Mouse (Mus musculus): ENCODE data around the gene Wdr48. TPM values are rescaled to one million over a fixed set of nuclear protein-coding genes. Genes with fewer than 3 reads are reported as not detected.

The Wdr48 gene
- 38.2 and 42.4 TPM in 2 replicates for polyA plus RNA-seq (2012; rRNA removed)

DNA sequence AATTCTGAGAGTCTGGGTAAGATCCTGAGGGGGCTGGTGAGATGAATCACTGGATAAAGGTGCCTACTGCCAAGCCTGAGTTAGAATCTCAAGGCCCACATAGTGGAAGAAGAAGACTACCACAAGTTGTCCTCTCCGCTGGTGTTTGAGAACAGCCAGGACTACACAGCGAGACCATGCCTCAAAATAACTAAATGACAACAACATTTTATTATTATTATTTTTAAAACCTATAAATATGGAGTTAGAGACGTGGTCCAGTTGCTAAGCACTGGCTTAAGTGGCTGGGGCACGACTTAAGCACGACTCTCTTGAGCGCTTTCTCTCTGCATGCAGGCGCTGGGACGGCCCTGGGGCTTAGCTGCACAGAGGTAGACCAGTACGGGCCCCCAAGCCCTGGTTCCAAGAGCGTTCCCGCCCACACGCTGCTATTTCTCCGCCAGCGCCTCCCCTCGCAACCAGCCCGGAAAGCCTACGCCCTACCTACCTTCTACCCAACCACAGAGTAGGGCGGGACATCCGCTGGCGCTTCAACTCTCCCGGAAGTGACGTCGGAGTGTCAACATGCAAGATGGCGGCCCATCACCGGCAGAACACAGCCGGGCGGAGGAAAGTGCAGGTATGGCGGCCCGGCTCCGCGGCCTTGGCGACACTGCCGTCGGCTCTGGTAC lies at the start of gene Wdr48:
Gene Wdr48, plus strand, starts transcription at position 540 of the 671 bp plus-strand sequence.
- peak; percentile 70 for DNase-seq (ENCODE audit: low read depth)

DNA sequence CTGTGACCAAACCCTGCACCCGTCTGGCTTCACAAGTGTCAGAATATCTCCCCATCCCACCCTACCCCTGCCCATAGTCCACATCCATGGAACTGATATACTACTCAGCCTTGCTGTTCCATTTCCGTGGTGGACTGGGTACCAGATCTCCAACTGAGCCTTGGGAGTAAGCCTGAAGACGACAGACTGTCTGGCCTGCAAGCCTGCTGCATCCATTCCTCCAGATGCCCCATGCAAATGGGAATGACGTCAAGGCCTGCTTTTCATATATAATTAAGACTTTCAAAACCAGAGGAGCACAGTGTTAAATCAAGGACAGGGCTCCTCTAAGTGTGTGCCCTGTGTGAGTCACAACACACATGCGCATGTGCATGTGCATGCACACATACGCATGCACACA lies 47.5 kb upstream of the Wdr48 start:
- DNase-seq (ENCODE audit: low read depth) = no peak

DNA sequence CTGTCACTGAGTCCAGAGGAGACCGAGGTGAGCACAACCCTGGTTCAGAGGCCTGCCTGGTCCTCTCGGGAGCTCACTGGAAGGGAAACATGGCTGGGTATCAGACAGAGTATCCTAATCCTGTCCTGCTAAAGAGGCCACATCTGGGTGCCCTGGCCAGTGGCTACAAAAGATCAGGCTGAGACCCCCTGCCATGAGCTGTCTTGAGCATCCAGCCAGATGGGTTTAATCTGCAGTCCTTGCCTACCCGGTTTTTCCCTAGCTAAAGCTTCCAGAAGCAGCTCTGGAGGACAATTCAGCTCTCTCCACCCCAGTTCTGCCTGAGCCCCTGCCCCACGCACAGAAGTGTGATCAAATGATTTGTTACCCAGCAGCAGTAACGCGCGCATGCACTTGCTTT lies 46.0 kb upstream of the Wdr48 start:
- no peak for DNase-seq (ENCODE audit: low read depth)

DNA sequence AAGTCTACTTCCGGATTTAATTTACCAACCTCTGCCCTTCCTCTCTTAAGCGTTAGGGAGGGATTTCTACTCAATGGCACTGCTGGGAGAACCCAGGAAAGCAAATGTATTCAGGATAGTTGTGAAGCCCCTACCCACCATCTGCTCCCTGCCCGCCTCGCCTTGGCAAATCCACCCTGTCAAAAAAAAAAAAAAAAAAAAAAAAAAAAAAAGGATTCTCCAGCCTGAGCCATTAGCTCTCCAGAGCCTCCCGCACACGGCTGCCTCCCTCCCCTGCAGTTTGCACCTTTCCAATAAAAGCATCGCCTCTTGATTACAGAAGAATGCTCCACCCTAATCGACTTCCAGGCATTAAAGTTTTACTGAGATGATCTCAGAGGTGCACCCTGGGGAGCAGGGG lies 45.5 kb upstream of the Wdr48 start:
- DNase-seq (ENCODE audit: low read depth) = no peak

DNA sequence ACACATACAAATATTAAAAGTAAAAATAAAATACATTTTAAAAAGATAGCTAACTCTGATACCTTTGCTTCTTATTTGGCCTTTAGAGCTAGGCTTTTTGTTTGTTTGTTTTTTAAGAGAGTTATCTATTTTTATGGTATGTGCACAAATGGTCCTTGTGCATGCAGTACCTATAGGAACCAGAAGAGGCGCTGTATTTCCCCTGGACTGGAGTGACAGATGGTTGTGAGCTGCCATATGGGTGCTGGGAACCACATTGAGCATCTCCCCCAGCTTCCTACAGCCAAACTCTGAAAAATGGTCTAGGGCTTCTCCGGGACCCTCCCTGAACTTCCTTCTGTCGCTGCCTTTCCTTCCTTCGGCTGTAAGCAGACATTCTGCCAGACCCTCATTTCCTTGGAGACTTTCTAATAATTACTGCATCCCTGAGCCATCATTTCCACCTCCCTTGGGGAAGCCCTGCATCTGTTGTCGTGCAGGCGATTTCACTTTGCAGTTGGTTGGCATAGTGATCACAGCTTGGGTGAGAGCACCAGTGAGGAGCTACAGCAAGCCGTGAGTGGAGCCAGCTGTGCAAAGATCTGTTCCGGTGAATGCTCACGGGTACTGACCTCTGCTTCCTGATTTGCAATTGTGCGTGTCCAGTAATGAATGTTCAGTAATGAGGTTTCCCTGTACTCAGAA lies 42.2 kb upstream of the Wdr48 start:
- DNase-seq (ENCODE audit: low read depth) = no peak

DNA sequence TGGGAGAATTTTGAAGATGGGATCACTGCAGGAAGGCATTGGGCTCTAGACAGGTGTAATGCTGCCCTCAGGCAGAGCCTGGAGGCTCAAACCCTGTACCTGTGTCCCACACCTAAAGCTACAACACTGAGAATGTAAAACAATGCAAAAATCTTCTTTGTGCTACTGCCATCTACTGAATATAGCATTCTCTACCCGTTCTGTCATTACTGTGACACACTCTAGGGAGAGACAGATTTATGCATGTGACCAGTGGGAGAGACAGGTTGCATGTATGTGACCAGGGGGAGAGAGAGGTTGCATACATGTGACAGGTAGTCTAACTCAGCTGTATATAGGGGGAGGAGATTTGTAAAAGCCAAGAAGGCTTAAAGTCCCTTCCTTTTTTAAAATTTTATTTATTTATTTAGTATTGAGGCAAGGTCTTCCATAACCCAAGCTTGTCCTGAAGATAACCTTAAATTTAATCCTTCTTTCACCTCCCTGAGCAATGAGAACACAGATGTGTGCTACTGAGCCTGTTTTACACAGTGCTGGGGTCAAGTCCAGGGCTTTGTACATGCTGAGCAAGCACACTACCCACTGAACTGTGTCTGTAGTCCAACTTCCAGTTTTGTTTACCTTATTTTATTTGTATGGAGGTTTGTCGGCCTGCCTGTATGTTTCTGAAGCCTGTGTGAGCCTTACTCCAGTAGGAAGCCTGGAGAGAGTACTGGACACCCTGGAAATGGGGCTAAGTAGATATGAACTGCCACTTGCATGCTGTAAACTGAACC lies 41.4 kb upstream of the Wdr48 start:
- no peak for DNase-seq (ENCODE audit: low read depth)

DNA sequence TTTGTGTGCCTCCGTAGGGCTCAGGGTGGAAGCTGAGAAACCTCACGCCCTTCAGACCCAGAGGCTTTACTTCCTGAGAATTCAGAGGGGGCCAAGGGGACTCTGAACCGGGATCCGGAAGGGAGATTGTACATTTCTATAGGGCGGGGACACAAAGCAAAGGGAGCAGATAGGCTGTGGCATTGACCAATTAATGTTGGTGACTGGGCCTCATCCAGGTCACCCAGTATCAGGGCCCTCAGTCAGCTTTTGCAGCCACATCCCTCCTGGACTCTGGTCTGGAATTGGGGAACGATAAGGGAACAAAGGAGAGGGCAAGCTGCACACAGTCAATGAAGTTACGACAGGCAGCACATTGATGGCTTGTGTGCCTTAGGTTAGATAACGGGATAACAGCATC lies 40.5 kb upstream of the Wdr48 start:
- DNase-seq (ENCODE audit: low read depth) = no peak

DNA sequence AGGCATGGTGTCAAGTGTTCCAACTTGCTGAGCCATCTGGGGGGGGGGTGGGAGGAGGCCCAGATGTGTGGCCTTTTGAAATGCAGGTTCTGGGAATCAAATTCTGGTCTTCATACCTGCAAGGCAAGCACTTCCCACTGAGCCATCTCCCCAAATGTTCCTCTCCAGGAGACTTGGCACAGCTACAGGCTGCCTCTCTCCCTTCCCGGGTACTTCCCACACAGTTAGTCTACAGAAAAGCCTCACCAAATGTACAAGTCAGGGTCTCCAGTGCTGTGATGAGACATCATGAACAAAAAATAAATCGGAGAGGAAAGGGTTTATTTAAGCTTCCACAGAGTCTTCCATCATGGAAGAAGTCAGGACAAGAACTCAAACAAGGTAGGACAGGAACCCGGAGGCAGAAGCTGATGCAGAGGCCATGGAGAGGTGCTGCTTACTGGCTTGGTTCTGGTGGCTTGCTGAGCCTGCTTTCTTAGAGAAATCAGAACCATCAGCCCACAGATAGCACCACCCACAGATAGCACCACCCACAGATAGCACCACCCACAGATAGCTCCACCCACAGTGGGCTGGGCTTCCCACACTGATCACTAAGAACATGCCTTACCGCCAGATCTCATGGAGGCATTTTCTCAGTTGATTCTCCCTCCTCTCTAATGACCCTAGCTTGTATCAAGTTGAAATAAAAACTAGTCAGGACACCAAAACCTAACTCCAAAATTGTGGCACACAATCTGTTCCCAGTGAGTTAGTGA lies 7.4 kb upstream of the Wdr48 start:
- no peak for DNase-seq (ENCODE audit: low read depth)

DNA sequence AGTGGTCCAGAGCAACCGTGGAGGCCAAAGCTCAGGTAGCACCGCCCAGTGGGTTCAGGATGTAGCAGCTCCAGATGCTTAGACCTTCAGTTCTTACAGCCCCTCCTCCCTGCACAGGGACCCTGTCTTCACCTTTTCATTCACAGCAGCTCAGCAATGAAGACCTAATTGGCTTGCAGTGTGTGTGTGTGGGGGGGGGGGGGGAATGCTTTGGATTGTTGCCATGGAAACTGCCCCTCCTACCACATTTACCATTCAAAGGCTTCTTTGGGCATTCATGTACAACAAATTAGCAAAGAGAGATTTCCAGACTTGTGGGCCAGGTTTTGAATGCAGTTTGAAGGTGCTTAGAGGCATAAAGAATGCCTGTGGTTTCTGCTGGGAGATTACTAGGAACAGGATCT lies 5.8 kb upstream of the Wdr48 start:
- DNase-seq (ENCODE audit: low read depth) = no peak

DNA sequence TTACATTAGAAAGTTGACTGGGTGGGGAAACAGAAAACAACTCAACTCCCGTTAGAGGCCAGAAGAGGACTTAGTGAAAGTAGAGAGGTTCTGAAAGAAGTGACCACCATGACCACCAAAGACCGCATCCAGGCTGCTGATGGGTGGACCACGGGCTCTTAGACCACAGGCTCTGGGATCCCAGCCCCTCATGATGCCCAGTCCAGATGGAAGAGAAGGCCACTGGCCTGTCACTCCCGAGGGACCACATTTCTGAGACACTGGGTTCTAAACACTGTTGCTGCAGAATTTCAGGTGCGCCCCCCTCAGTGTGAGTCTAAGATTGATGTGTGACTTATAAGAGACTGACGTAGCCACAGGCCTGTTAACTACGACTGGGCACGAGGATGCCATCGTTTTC lies 5.2 kb upstream of the Wdr48 start:
- DNase-seq (ENCODE audit: low read depth) = no peak

DNA sequence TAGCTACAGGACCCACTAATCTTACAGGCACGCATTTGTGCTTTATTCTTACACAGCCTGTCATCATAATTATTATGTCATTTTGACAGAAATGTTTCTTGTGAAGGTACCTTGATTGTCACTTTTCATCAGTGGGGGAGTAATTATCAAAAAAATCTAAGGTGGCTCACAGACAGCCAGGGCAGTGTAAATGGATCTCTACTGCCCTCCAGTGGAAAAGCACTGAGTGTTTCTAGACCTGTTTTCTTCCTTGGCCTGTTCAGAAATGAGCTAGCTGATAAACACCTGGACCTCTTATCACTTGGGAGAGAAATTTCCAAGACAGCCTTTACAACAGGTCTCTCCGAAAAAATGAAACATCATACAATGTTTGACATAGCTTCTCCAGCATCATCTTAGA lies 4.0 kb upstream of the Wdr48 start:
- no peak for DNase-seq (ENCODE audit: low read depth)

DNA sequence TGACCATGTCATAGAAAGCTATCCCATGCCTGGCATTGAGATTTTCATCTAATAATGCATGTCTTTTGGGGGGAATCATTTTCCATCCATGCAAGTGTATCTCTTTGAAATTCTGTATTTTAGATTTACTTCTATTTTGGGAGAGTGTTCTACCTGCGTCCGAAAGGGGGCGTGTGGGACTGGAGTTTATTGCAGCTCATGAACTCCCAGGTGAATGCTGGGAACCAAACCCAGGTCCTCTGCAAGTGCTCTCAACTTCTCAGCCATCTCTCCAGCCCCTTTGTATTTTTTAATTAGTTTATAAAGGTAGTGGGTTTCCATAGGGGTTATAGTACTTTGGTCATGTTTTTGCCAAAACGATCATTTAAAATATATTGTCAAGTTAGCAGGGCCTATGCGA lies 797 bp upstream of the Wdr48 start:
- no peak for DNase-seq (ENCODE audit: low read depth)

DNA sequence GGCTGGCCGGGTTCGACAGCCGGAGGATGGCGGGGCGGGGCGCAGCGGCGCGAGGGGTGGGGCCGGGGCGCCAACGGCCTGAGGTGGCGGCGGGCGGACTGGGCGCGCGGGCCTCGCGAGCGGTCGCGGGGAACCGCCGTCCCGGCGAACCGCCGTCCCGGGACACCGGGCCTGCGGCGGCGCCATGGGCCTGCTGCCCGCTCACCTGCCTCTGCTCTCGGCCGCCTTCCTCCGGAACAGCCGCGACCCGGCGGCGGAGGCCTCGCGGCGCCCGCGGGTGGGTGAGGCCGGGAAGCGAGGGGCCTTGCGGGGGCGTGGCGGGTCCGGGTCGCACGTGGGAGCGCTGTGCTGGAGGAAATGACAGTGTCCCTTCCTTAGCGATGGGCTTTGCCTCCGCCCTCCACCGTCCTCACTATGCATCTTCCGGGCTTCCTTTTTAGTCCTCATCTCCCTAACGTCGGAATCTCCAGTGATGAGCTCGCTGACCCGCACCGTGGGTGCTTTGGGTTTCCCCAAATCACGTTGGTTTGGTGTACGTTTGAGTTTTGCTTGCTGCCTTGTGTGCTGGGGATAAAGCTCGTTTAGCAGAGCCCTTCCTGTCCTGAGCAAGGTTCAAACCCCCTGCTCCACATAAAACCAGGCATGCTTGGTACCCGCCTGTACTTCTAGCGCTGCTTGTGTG lies 503 bp downstream of the Wdr48 start:
- DNase-seq (ENCODE audit: low read depth) = no peak

DNA sequence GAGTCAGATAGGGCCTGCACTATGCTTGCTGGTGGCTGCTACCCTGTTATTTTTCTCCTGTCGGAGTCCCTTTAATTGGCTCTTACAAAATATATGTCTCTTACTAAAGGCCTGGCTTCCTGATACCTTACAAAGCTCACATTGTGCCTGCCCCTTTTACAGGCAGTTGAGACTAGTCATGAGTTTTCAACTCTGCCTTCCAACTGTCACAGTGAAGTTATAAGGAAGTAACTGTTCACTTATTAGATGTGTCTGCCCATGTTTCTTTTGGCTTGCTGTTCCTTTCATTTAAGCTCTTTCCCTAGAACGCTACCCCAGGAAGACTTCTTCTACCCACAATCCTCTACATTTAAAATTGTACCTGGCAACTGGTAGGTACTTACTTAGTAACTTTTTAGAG lies 4.8 kb downstream of the Wdr48 start:
- DNase-seq (ENCODE audit: low read depth) = peak; percentile 9

DNA sequence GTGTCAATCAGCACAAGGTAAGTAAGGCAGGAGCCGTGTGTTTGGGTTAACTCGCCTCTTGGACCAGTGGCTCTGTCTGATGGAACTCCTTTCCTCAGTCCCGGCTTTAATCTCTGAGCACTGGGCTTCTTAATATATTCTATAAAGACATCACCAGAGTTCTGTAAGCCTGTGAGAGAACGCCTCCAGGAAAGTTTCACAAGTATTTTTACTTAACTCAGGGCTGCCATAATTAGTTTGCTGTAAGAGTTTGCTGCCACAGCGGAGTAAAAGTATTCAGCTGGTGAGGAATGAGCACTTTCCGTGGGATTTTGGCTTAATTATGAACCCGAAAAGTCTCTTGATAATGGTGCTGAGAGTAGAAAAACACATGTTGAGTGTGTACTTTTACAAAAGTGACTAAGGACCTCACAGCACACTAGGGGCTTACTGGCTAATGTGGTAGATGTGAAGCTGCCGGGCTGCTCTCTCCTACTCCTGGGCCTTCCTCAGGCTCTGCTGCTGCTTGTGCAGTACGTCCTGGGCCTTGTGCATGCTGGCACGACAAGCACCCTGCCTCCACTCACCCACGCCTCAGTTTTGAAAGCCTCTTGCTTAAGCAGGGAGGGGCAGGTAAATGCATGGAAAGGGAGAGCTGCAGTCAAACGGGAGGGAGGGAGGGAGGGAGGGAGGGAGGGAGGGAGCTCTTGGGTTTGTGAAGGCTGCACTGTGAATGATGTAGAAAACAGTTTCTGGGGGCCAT lies 7.9 kb downstream of the Wdr48 start:
- DNase-seq (ENCODE audit: low read depth) = peak; percentile 26

DNA sequence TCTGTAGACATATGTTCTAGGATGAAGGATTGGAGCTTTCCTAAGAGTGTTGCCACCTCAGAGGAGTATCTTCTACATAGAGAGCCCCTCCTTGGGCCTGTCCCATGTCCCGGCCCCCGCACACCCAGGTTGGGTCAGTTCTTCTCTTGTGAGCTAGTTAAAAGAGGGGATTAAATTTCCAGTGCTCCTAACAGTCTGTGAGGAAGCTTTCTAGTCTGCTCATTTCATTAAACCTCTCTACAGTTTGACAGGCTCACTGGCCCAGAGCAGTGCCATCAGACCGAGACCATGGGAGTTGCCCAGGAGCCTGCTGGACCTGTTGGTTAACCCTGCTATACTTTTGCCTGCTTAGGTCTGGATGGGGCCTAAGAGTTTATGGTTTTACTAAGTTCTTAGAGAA lies 14.0 kb downstream of the Wdr48 start:
- DNase-seq (ENCODE audit: low read depth) = no peak

DNA sequence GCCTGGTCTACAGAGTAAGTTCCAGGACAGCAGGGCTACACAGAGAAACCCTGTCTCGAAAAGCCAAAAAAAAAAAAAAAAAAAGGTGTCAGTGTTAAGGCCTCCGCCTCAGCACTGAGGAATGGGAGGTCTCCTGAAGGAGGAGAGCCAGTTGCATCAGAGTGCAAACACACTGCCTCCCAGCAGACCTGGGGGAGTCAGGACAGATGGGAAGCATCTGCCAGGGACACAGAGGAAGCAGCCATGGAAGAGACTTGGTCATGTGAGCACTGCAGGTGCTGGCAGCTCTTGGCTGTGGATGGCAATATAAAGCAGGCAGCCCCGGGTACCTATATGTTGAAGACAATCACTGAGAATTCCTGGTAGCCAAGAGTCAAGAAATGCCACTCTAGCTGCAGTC lies 15.3 kb downstream of the Wdr48 start:
- no peak for DNase-seq (ENCODE audit: low read depth)

DNA sequence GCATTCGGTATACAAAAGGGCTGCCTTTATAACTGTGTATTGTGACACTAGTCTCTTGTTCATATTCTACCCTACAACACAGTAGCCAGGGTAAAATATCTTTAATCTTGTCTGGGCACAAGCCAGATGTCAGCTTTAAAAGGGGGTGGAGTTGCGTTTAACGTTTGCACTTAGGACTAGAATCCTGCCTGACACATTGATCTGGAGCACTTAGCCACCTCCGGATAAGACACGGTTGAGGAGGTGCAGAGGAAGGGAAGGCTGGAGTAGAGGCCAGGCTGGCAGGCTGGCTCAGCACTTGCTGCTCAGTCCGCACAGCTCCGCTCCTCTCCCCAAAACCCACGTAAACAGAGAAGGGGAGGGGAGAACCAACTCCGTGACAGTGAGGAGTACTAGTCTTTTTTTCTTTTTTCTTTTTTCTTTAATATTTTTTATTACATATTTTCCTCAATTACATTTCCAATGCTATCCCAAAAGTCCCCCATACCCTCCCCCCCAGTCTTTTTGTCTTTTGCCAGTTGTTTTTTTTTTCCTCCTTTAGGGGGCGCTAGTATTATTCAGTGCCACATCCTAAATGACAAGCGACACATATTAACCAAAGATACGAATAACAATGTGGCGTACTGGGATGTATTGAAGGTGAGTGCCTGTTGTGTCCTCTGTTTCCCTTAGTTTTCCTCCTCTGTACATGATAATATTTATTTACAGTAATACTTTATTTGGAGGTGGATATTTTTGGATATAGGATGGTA lies 18.6 kb downstream of the Wdr48 start:
- DNase-seq (ENCODE audit: low read depth) = no peak

DNA sequence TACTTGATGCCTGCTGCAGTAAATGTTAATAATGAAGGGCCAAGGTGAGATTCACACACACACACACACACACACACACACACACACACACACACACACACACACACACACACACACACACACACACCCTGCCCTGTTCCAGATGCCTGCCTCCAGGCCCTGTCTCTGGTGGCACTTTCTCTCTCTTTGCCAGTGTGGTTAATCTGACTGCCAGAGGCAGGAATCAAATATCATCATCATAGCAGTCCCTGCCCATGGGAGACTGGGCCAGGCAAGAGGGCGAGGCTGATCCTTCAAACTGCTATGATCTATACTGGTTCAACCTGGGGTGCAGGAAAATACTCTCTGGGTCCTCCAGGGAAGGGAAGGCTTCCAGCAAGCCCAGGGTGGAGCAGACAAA lies 25.2 kb downstream of the Wdr48 start:
- DNase-seq (ENCODE audit: low read depth) = no peak

DNA sequence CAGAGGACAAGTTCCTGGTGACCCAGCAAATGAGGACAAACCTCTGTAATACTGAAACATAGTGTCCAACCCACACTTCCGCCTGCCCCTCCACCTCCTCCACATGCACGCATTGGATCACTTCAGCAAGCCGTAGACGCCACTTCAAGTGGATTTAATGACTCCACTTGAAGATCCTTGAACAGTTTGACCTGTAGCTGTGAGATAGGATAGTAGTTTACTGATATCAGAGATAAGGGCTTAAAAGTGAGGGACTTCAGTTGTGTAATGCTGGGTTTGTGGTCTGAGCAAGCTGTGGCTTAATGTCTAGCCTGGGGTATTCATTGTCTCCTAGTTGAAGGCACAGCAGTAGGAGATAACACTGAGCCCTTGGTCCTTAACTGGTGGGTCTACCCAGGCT lies 28.8 kb downstream of the Wdr48 start:
- no peak for DNase-seq (ENCODE audit: low read depth)
